Mouse (Mus musculus) olfactory bulb, adult 2 months (tissue): ENCODE measurements around the gene P3h2. TPM values are rescaled to one million over a fixed set of nuclear protein-coding genes. Genes with fewer than 3 reads are reported as not detected.

ENCODE experiments used
- H3K27ac ChIP-seq: fragments of 200-500 bp; 2 replicates; pipeline ENCODE4 v1.5.1; 2012; ENCODE audit warnings: low read depth, low read length; ENCODE audit not compliant: insufficient read depth
- H3K4me1 ChIP-seq: fragments of 200-500 bp; 2 replicates; pipeline ENCODE4 v1.6.1; 2012; ENCODE audit warnings: low read length; ENCODE audit not compliant: control insufficient read depth, insufficient read depth
- H3K4me3 ChIP-seq: fragments of 200-500 bp; 2 replicates; pipeline ENCODE4 v1.5.1; 2012; ENCODE audit warnings: mild to moderate bottlenecking, low read depth, low read length, moderate library complexity; ENCODE audit not compliant: insufficient read depth
- CTCF ChIP-seq: fragments of 200-500 bp; IDR thresholded peaks from 2 replicates; pipeline ENCODE4 v1.5.1; 2012; ENCODE audit warnings: low read depth, mild to moderate bottlenecking, low read length, moderate library complexity; ENCODE audit not compliant: insufficient read depth
- POLR2A ChIP-seq: fragments of 200-500 bp; IDR thresholded peaks from 2 replicates; pipeline ENCODE4 v1.6.1; 2012; ENCODE audit warnings: mild to moderate bottlenecking, low read depth, low read length, moderate library complexity; ENCODE audit not compliant: insufficient read depth
- WGBS: fragments of 180-500 bp; shearing (Covaris S2); methylation state at CpG from one replicate; pipeline ENCODE4 v1.1.7; 2018; 5-methylcytosine and 5-hydroxymethylcytosine counted together
- polyA plus RNA-seq: library from polyadenylated mRNA; stranded (reverse); fragments of >200 nt; gene quantifications from 2 replicates; pipeline ENCODE4 v1.2.4, GENCODE M21; 2012; ENCODE audit warnings: low replicate concordance; ENCODE audit not compliant: missing spikeins, insufficient read depth, insufficient read length

Gene P3h2
- polyA plus RNA-seq, 1 experiment, result not detected

DNA sequence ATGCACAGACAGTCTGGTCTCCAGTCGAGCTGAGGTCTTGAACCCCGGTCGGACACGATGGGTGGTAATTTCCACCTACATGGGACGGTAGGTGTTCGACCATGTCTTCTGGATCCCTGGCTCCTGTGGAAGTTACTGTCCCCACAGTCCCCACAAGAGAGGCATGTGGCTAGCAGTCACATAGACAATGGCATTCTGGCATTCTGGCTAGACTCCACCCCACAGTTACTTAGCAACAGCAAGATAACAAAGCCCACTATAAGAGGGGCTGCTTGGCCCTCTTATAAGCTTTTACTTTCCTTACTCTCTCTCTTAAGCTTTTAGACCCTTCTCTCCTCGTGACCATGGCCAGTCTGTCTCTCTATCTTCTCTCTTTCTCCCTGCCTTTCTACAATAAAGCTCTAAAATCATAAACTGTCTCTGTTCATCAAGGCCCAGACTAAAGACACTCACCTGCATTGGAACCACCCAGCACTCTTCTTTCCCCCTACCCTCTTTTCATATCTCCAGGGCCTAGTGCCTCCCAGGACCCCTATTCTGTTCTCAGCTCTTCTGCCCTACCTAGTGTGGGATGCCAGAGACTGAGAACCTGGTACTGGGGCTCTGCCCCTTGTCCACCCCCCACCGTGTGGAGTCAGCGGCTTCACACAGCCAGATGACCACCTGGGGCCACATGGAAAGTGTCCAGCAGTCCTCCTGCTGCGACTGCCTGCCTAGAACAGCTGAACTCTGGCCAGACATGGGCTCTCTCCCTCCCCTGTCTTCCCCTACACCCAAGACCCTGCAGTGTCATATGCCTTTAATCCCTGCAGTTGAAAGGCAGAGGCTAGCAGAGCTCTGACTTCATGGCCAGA lies 28.1 kb downstream of the P3h2 start:
- H3K4me3 ChIP-seq, result no peak overlapping the region
- peaks cover 3% of the 10 kb centered on the region; the same call in 1 of the 2 replicates for H3K4me1 ChIP-seq
- 77% methylated on average over 10 of the region's 10 CpGs for whole genome bisulfite sequencing
- no peak overlapping the region for H3K27ac ChIP-seq
- TF ChIP-seq POLR2A (no peak), CTCF (no peak)

DNA sequence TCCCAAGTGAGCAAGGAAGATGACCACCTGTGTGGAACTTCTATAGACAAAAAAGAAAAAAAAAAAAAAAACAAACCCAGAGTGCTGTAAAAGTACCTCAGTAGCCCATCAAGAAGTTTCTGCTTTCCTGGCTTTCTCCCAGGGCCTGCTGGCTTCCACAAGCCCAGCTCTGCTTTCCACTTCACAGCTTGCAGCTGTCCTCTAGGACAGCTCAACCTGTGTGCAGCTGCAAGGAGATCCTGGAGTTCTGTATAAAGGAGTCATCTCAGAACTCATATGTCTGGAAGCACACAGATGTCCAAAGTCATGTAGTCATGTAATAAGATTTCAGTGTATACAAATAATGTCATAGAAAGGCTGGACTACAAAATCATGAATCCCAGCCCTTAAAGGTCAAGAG lies 30.5 kb downstream of the P3h2 start:
- Histone ChIP-seq H3K4me3 (no peak overlapping the region), H3K4me1 (peaks cover 3% of the 10 kb centered on the region; the same call in 1 of the 2 replicates), H3K27ac (no peak overlapping the region)
- TF ChIP-seq CTCF (no peak), POLR2A (no peak)

DNA sequence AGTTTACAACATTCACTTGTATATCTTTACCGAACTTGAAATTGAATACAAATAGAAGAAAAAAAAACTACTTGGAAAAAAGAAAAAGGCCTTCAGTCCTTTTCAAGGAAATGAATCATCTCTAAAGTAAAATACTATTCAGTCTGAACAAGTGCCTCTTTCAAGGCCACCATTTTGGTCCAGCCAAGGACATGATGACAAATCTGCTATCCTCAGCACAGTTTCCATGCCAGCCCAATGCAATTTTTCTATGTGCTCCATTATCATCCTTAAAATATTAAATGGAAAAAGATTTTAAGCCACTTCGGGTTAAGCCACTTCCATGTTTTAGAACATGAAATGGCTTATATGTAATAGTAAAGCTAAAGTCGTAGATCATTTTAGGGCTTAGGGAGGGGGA lies 35.2 kb downstream of the P3h2 start:
- 90% methylated on average over 3 of the region's 3 CpGs for WGBS
- Histone ChIP-seq H3K4me3 (no peak overlapping the region), H3K4me1 (no peaks in the 10 kb centered on the region), H3K27ac (no peak overlapping the region)
- TF ChIP-seq CTCF (no peak), POLR2A (no peak)

DNA sequence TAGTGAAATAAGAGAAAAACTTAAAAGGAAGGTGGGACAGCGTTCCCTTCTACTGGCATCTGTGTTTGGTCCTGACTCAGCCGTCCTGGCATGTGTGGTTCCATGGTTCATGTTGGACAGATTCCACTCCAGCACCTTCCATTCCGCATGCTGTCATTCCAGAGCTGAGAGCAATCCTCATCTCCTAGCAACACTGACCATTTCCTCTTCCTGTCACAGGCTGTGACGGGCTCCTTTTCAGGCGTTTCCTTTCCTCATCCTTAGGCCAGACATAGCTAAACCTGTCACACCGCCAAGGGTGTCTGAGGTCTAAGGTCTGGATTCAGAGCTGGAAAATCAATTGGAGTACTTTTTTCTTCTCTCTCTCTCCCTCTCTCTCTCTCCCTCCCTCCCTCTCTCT lies 40.5 kb downstream of the P3h2 start:
- WGBS, result 66% methylated on average over 6 of the region's 6 CpGs
- TF ChIP-seq CTCF (no peak), POLR2A (no peak)
- Histone ChIP-seq H3K4me3 (no peak overlapping the region), H3K4me1 (0 out of 2 replicates have a peak, but pooled peaks cover 2% of the 10 kb centered on the region), H3K27ac (no peak overlapping the region)

DNA sequence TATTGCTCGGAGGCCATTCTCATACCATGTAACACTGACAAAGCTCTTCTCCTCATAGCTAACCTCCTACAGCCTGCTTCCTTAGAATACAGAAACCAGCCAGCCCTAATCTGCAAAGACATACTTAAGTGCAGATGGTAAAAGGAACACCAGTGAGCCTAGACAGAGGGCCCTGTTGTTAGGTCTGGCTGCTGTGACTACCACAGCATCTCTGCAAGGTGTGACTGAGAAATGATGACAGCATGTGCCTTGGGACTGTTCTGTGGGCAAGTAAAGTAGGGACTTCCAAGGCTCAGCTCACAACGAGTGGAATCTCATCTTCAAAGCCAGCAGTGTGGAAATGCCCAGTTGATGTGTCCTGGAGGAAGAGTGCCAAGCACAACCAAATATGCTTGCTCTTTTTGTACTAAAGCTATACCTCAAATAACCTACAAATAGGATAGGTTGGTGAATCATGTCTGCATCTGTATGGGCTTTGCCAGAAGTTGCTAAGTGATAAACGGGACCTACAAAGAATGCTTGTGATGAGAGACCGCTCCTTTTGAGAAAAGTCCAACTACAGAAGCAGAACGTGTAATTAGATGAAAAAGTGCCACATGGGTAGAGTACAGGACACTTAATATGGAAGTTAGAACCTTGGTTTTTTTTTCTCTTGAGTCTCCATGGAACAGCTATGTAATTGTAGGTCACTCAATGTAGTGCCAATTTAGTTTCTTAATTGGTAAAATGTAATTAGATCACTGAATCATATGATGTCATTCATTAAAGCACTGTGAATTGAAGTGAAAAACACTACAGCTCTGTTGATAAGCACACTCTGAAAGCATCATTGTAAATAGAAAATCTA lies 45.1 kb downstream of the P3h2 start:
- Histone ChIP-seq H3K27ac (no peak overlapping the region), H3K4me3 (no peak overlapping the region), H3K4me1 (0 out of 2 replicates have a peak, but pooled peaks cover 2% of the 10 kb centered on the region)
- TF ChIP-seq POLR2A (no peak), CTCF (no peak)
- WGBS, result 46% methylated on average over 5 of the region's 5 CpGs

DNA sequence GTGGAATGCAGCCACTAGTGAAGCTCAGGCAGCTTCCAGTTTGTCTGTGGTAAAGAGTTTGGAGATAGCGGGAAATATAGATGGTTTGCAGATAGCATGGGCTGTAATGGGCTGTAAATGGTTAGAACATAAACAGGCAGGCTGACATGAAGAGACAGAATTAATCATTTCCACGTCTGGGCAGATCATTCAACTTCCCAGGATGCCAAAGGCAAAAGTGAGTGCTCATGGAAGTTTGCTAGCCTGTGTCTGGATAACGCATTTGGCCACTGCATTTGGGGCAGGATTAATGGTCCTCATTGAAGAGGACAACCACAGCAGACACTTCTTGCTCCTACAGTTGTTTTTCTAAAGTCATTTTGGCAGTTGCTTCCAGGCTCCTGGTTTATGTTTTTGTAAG lies 52.0 kb downstream of the P3h2 start:
- Histone ChIP-seq H3K4me3 (no peak overlapping the region), H3K4me1 (no peaks in the 10 kb centered on the region), H3K27ac (no peak overlapping the region)
- 90% methylated on average over 3 of the region's 3 CpGs for WGBS
- no peak for TF ChIP-seq POLR2A
- TF ChIP-seq CTCF, result no peak

DNA sequence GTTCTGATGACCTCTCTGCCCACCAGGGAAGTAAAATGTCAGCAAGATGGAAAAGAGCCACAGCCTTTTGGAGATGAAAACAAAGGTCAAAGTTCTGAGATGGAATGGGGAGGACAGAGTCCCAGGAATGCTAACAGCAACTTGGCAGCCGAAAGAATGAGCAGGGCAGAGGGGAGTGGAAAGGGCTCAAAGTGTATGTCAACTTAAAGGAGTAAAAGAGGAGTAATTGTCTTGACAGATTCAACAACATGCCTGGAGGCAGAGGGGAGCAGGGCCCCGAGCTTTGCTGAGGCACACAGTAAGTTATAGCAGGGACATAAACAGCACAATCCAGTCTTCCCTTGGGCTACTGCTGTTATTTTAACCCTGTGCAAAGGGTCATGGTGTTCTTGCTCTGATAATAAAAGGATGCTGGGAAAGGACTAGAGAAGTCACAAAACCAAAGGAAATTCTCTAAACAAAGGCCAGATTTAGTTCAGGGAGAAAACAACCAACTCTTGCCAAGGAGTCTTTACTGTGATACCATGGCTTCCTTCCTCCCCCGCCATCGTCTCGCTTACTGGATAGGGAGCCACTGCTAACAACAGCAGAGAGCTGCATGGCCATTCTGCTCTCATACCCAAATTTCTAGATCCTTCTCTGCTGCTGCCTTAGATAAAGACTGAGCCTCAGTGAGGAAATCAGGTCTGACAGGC lies 56.0 kb downstream of the P3h2 start:
- Histone ChIP-seq H3K27ac (no peak overlapping the region), H3K4me1 (no peaks in the 10 kb centered on the region), H3K4me3 (no peak overlapping the region)
- TF ChIP-seq CTCF, result no peak
- no peak for TF ChIP-seq POLR2A
- WGBS, result 67% methylated on average over 5 of the region's 5 CpGs

DNA sequence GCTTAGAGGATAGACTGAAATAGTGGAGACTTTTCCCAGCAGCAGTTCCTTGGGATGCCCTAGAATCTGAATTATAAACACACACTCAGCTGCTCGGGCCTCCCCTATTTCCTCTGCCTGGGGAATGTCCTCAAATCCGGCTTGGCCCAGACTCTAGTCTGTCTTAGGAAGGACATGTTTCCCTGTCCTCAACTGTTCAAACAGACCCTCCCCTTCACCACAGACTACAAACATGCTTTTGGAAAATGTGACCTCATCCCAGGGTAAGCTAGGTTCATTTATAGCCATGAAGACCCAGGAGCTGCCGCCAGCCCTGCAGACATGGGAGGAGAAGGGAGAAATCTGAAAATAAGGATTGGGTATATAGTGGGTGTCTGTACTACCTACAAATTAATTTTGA lies 57.7 kb downstream of the P3h2 start:
- Histone ChIP-seq H3K27ac (no peak overlapping the region), H3K4me3 (no peak overlapping the region), H3K4me1 (no peaks in the 10 kb centered on the region)
- 96% methylated on average over 3 of the region's 3 CpGs for WGBS
- TF ChIP-seq POLR2A (no peak), CTCF (no peak)
